Mouse (Mus musculus): ENCODE results near the gene Dnase1. TPM values are rescaled to one million over a fixed set of nuclear protein-coding genes. Genes with fewer than 3 reads are reported as not detected.

Gene Dnase1
- total RNA-seq (2012; rRNA removed) (0.64 and 0.80 TPM in 2 replicates), total RNA-seq (2014; rRNA removed) (0.69 TPM in 1 of 2 replicates, not detected in the other), polyA plus RNA-seq (2012; ENCODE audit: insufficient read length, low read depth) (4.3 and 5.9 TPM in 2 replicates)

GRCm38 (mm10) chr16:4036807-4037206, at the start of gene Dnase1:
TSS of gene Dnase1 (plus strand) at chr16:4036942.
- dilution Hi-C loops (cut with MboI; ENCODE audit: extremely low pct_ligation_motif_present, extremely low pct_unique_long_range_greater_than_20kb, low sequenced_read_pairs), result no loop called here
- no peaks in the 10 kb centered on the region for H3K9me3 ChIP-seq (replicated peaks; ENCODE audit: low read length)
- in situ Hi-C loops (cut with MboI; ENCODE audit: low pct_ligation_motif_present, low pct_unique_long_range_greater_than_20kb, low sequenced_read_pairs), result no loop called here
- H3K4me1 ChIP-seq (ENCODE audit: control insufficient read depth in 1 of 2, insufficient read depth in 2 of 2), result peaks cover 3 to 23% of the 10 kb centered on the region in 2 experiments; a peak in 3 of 4 replicates
- no peak within 1 kb of the TSS for H3K4me3 ChIP-seq (replicated peaks in 1 of 3; ENCODE audit: low read depth in 2 of 3, low read length in 2 of 3, poor library complexity in 1 of 3)
- H3K4me2 ChIP-seq (ENCODE audit: insufficient read depth, low read depth, poor library complexity, severe bottlenecking), result no peak within 1 kb of the TSS
- no peaks in the 10 kb centered on the region for H3K27me3 ChIP-seq (replicated peaks)
- H3K79me2 ChIP-seq (replicated peaks; ENCODE audit: control insufficient read depth, extremely low read depth, insufficient read depth, poor library complexity, severe bottlenecking), result no peaks in the 10 kb centered on the region
- peaks cover 44 to 85% of the 10 kb centered on the region in 2 experiments for H3K36me3 ChIP-seq (replicated peaks in 1 of 2; ENCODE audit: control insufficient read depth in 1 of 2, insufficient read depth in 1 of 2, low read length in 1 of 2)
- TF ChIP-seq CTCF (conservative IDR thresholded peaks at IDR 0.05 in 1 of 2, IDR thresholded peaks at IDR 0.05 in 1 of 2; ENCODE audit: low read depth in 2 of 2, low read length in 2 of 2), result no peak
- no peak for TF ChIP-seq POLR2AphosphoS2 (IDR thresholded peaks at IDR 0.05; ENCODE audit: low read depth, low read length)
- no peak for TF ChIP-seq IRF4 (IDR thresholded peaks at IDR 0.05; ENCODE audit: low read depth, low read length)
- no peak for TF ChIP-seq MAFK (IDR thresholded peaks at IDR 0.05; ENCODE audit: insufficient replicate concordance, low read length)
- no peak for TF ChIP-seq MAZ (IDR thresholded peaks at IDR 0.05; ENCODE audit: low read depth, low read length)
- no peak for TF ChIP-seq TCF12 (IDR thresholded peaks at IDR 0.05; ENCODE audit: low read depth, low read length)
- no peak for TF ChIP-seq PAX5 (IDR thresholded peaks at IDR 0.05; ENCODE audit: low read length)
- no peak for TF ChIP-seq ZMIZ1 (IDR thresholded peaks at IDR 0.05; ENCODE audit: low read depth, low read length)
- no peak for TF ChIP-seq JUND (conservative IDR thresholded peaks at IDR 0.05; ENCODE audit: low read depth, low read length)
- no peak for TF ChIP-seq UBTF (IDR thresholded peaks at IDR 0.05; ENCODE audit: low read depth, low read length)
- TF ChIP-seq JUN (IDR thresholded peaks at IDR 0.05; ENCODE audit: insufficient read depth, low read depth, low read length), result no peak
- no peak for TF ChIP-seq CHD2 (IDR thresholded peaks at IDR 0.05; ENCODE audit: low read length)
- TF ChIP-seq ZNF384 (IDR thresholded peaks at IDR 0.05; ENCODE audit: low read depth, low read length), result no peak
- TF ChIP-seq GABPA (IDR thresholded peaks at IDR 0.05; ENCODE audit: insufficient replicate concordance, low read depth, low read length), result no peak
- TF ChIP-seq USF1 (IDR thresholded peaks at IDR 0.05; ENCODE audit: low read depth, low read length), result no peak
- H3K9ac ChIP-seq (ENCODE audit: insufficient read depth, low read depth), result no peak within 1 kb of the TSS
- no peak for DNase-seq (ENCODE audit: extremely low read depth)
- no peak within 1 kb of the TSS for H3K27ac ChIP-seq (ENCODE audit: insufficient read depth, low read depth)

- Histone ChIP-seq H3K79me2 (replicated peaks; ENCODE audit: control insufficient read depth, extremely low read depth, insufficient read depth, poor library complexity, severe bottlenecking) (no peaks in the 10 kb centered on the region), H3K36me3 (replicated peaks in 1 of 2; ENCODE audit: control insufficient read depth in 1 of 2, insufficient read depth in 1 of 2, low read length in 1 of 2) (peaks cover 92 to 95% of the 10 kb centered on the region in 2 experiments), H3K9me3 (replicated peaks; ENCODE audit: low read length) (no peaks in the 10 kb centered on the region), H3K4me2 (ENCODE audit: insufficient read depth, low read depth, poor library complexity, severe bottlenecking) (no peak overlapping the region), H3K4me3 (replicated peaks in 1 of 3; ENCODE audit: low read depth in 2 of 3, low read length in 2 of 3, poor library complexity in 1 of 3) (no peak overlapping the region), H3K27me3 (replicated peaks) (no peaks in the 10 kb centered on the region), H3K27ac (ENCODE audit: insufficient read depth, low read depth) (no peak overlapping the region), H3K9ac (ENCODE audit: insufficient read depth, low read depth) (no peak overlapping the region), H3K4me1 (ENCODE audit: control insufficient read depth in 1 of 2, insufficient read depth in 2 of 2) (peaks cover 0 to 12% of the 10 kb centered on the region in 2 experiments; a peak in 2 of 4 replicates)
- in situ Hi-C loops (cut with MboI; ENCODE audit: low pct_ligation_motif_present, low pct_unique_long_range_greater_than_20kb, low sequenced_read_pairs), result no loop called here
- TF ChIP-seq MEF2A (IDR thresholded peaks at IDR 0.05; ENCODE audit: borderline replicate concordance, low read depth, low read length), result no peak
- no peak for TF ChIP-seq SIN3A (IDR thresholded peaks at IDR 0.05; ENCODE audit: low read length)
- TF ChIP-seq USF1 (IDR thresholded peaks at IDR 0.05; ENCODE audit: low read depth, low read length), result no peak
- no peak for TF ChIP-seq ZNF384 (IDR thresholded peaks at IDR 0.05; ENCODE audit: low read depth, low read length)
- TF ChIP-seq GABPA (IDR thresholded peaks at IDR 0.05; ENCODE audit: insufficient replicate concordance, low read depth, low read length), result no peak
- no peak for TF ChIP-seq POLR2A (IDR thresholded peaks at IDR 0.05; ENCODE audit: low read depth, low read length)
- no peak for TF ChIP-seq EP300 (IDR thresholded peaks at IDR 0.05; ENCODE audit: low read length)
- no peak for TF ChIP-seq ZKSCAN1 (IDR thresholded peaks at IDR 0.05; ENCODE audit: borderline replicate concordance, low read depth, low read length)
- TF ChIP-seq IRF4 (IDR thresholded peaks at IDR 0.05; ENCODE audit: low read depth, low read length), result no peak
- TF ChIP-seq ELF1 (IDR thresholded peaks at IDR 0.05; ENCODE audit: low read depth, low read length), result no peak
- TF ChIP-seq KAT2A (IDR thresholded peaks at IDR 0.05; ENCODE audit: insufficient replicate concordance, low read length), result no peak
- no peak for TF ChIP-seq PAX5 (IDR thresholded peaks at IDR 0.05; ENCODE audit: low read length)
- no peak for TF ChIP-seq MAFK (IDR thresholded peaks at IDR 0.05; ENCODE audit: insufficient replicate concordance, low read length)
- no peak for TF ChIP-seq MAZ (IDR thresholded peaks at IDR 0.05; ENCODE audit: low read depth, low read length)
- no peak for DNase-seq (ENCODE audit: extremely low read depth)
- dilution Hi-C loops (cut with MboI; ENCODE audit: extremely low pct_ligation_motif_present, extremely low pct_unique_long_range_greater_than_20kb, low sequenced_read_pairs), result no loop called here
Measured at GRCm38 (mm10) chr16:3988410-3988809, 48.3 kb upstream of the Dnase1 start.
